Mouse (Mus musculus) intestine, postnatal 0 days (tissue): Measurements from ENCODE around the gene Ptpn22. TPM values are rescaled to one million over a fixed set of nuclear protein-coding genes. Genes with fewer than 3 reads are reported as not detected.

Experiments used
- ATAC-seq: fragments of 200-750 bp; cut with Nextera tagmentation; 2 replicates; pipeline ENCODE4 v1.8.0; 2017; ENCODE audit warnings: mild to moderate bottlenecking, moderate TSS enrichment, moderate library complexity
- H3K27ac ChIP-seq: fragments of 300-500 bp; sonication (generic); 2 replicates; pipeline ENCODE4 v1.5.1; 2014; ENCODE audit warnings: mild to moderate bottlenecking, low read depth, low read length, moderate library complexity
- H3K27me3 ChIP-seq: fragments of 300-500 bp; sonication (generic); replicated peaks from 2 replicates; pipeline ENCODE4 v1.6.1; 2014; ENCODE audit warnings: low read length, mixed read lengths; ENCODE audit not compliant: control insufficient read depth, insufficient read depth
- H3K36me3 ChIP-seq: fragments of 300-500 bp; sonication (generic); 2 replicates; pipeline ENCODE4 v1.6.1; 2014; ENCODE audit warnings: mild to moderate bottlenecking, moderate library complexity; ENCODE audit not compliant: control insufficient read depth, insufficient read depth
- H3K4me1 ChIP-seq: fragments of 300-500 bp; sonication (generic); replicated peaks from 2 replicates; pipeline ENCODE4 v1.6.1; 2014; ENCODE audit warnings: antibody characterized with exemption, low read length, mixed read lengths; ENCODE audit not compliant: control insufficient read depth, insufficient read depth
- H3K4me2 ChIP-seq: fragments of 300-500 bp; sonication (generic); replicated peaks from 2 replicates; pipeline ENCODE4 v1.6.1; 2014; ENCODE audit warnings: low read depth, mild to moderate bottlenecking, moderate library complexity
- H3K4me3 ChIP-seq: fragments of 300-500 bp; sonication (generic); 2 replicates; pipeline ENCODE4 v1.5.1; 2014; ENCODE audit warnings: low read depth, low read length
- H3K9ac ChIP-seq: fragments of 300-500 bp; sonication (generic); 2 replicates; pipeline ENCODE4 v1.6.1; 2014; ENCODE audit warnings: mild to moderate bottlenecking, low read depth, low read length
- H3K9me3 ChIP-seq: fragments of 300-500 bp; sonication (generic); 2 replicates; pipeline ENCODE4 v1.6.1; 2016; ENCODE audit warnings: mixed run types; ENCODE audit not compliant: control insufficient read depth
- CTCF ChIP-seq: sonication (generic); IDR thresholded peaks from 2 replicates; pipeline ENCODE4 v1.5.1; 2016; ENCODE audit warnings: low read depth, mild to moderate bottlenecking, control low read depth, antibody characterized with exemption, moderate library complexity
- WGBS: fragments of 180-500 bp; shearing (Covaris S2); extraction: QIAGEN DNeasy Blood & Tissue Kit; methylation state at CpG from one replicate; pipeline ENCODE4 v1.1.7; 2014; 5-methylcytosine and 5-hydroxymethylcytosine counted together
- polyA plus RNA-seq: library from polyadenylated mRNA; unstranded; fragments of >200 nt; fragmentation: Nextera tagmentation; extraction: Ambion mirVana; gene quantifications from 2 replicates; pipeline ENCODE4 v1.2.1, GENCODE M21; 2015

Ptpn22 gene
- polyA plus RNA-seq, 1 experiment from 2014 or later: 1.5 TPM

- no peak for TF ChIP-seq CTCF
- WGBS: 75% methylated on average over 1 of the region's 1 CpGs
These were observed 85.4 kb downstream of the Ptpn22 start for GRCm38 (mm10) chr3:103944794-103945562.

GRCm38 (mm10) chr3:103948666-103949065, 89.1 kb downstream of the Ptpn22 start:
- no peaks in the 10 kb centered on the region for H3K4me1 ChIP-seq
- 83% methylated on average over 7 of the region's 7 CpGs for WGBS
- H3K9ac ChIP-seq: no peak overlapping the region
- no peaks in the 10 kb centered on the region for H3K9me3 ChIP-seq
- no peaks in the 10 kb centered on the region for H3K27me3 ChIP-seq
- no peak overlapping the region for H3K4me2 ChIP-seq
- ATAC-seq: no peak
- no peak overlapping the region for H3K4me3 ChIP-seq
- no peaks in the 10 kb centered on the region for H3K36me3 ChIP-seq
- TF ChIP-seq CTCF: no peak
- H3K27ac ChIP-seq: no peak overlapping the region

More at GRCm38 (mm10) chr3:103944794-103945562, 85.4 kb downstream of the Ptpn22 start:
- Histone ChIP-seq H3K4me3 (no peak overlapping the region), H3K36me3 (no peaks in the 10 kb centered on the region), H3K9me3 (no peaks in the 10 kb centered on the region), H3K27ac (no peak overlapping the region), H3K27me3 (no peaks in the 10 kb centered on the region), H3K4me1 (no peaks in the 10 kb centered on the region), H3K4me2 (no peak overlapping the region), H3K9ac (no peak overlapping the region)
- no peak for ATAC-seq

GRCm38 (mm10) chr3:103960622-103961021, 101.0 kb downstream of the Ptpn22 start:
- no peak for ATAC-seq
- WGBS: 89% methylated on average over 3 of the region's 3 CpGs
- no peaks in the 10 kb centered on the region for H3K9me3 ChIP-seq

More at GRCm38 (mm10) chr3:103960622-103961021, 101.0 kb downstream of the Ptpn22 start:
- no peak overlapping the region for H3K4me3 ChIP-seq
- H3K36me3 ChIP-seq: peaks cover 18% of the 10 kb centered on the region; the same call in 1 of the 2 replicates
- H3K27ac ChIP-seq: no peak overlapping the region
- no peaks in the 10 kb centered on the region for H3K27me3 ChIP-seq
- no peak overlapping the region for H3K9ac ChIP-seq
- H3K4me2 ChIP-seq: no peak overlapping the region
- no peaks in the 10 kb centered on the region for H3K4me1 ChIP-seq
- no peak for TF ChIP-seq CTCF

Other genes starting within 250 kb of the Ptpn22 start
- gene Atg4a-ps, start 213.7 kb upstream of the Ptpn22 start, polyA plus RNA-seq: 0.26 and 0.31 TPM in 2 replicates
- 11.5 and 13.1 TPM in 2 replicates for gene Olfml3, start 121.8 kb upstream of the Ptpn22 start, polyA plus RNA-seq
- not detected in 2 replicates for gene Gm10964, start 120.4 kb upstream of the Ptpn22 start, polyA plus RNA-seq
- 6.6 and 7.1 TPM in 2 replicates for gene Hipk1, start 68.2 kb upstream of the Ptpn22 start, polyA plus RNA-seq
- gene Dclre1b, start 50.4 kb upstream of the Ptpn22 start, polyA plus RNA-seq: 10.2 and 13.3 TPM in 2 replicates
- 12.6 and 12.9 TPM in 2 replicates for gene Ap4b1, start 50.3 kb upstream of the Ptpn22 start, polyA plus RNA-seq
- gene Gm43064, start 50.2 kb upstream of the Ptpn22 start, polyA plus RNA-seq: 0.18 TPM in 1 of 2 replicates, not detected in the other
- 27.1 and 31.6 TPM in 2 replicates for gene Bcl2l15, start 27.2 kb upstream of the Ptpn22 start, polyA plus RNA-seq
- gene Rsbn1, start 54.3 kb downstream of the Ptpn22 start, polyA plus RNA-seq: 5.3 and 5.5 TPM in 2 replicates
- 6.4 and 7.1 TPM in 2 replicates for gene Phtf1, start 108.3 kb downstream of the Ptpn22 start, polyA plus RNA-seq